Mouse (Mus musculus) forebrain, postnatal 0 days (tissue): Measurements from ENCODE around the gene Fbxo42. TPM values are rescaled to one million over a fixed set of nuclear protein-coding genes. Genes with fewer than 3 reads are reported as not detected.

ENCODE experiments used
- ATAC-seq: fragments of 200-750 bp; cut with Nextera tagmentation; 2 replicates; pipeline ENCODE4 v1.8.0; 2017; ENCODE audit warnings: mild to moderate bottlenecking, moderate library complexity
- DNase-seq: peaks from one replicate; pipeline ENCODE4 v3.0.0-alpha.2; 2015
- H3K27ac ChIP-seq: fragments of 300-500 bp; sonication (generic); 2 replicates; pipeline ENCODE4 v1.5.1; 2014; ENCODE audit warnings: low read depth, mild to moderate bottlenecking, antibody characterized with exemption, low read length, moderate library complexity, mixed read lengths
- H3K27me3 ChIP-seq: fragments of 300-500 bp; sonication (generic); 2 replicates; pipeline ENCODE4 v1.6.1; 2014; ENCODE audit warnings: mild to moderate bottlenecking, low read length, mixed read lengths; ENCODE audit not compliant: insufficient read depth
- H3K36me3 ChIP-seq: fragments of 300-500 bp; sonication (generic); 2 replicates; pipeline ENCODE4 v1.6.1; 2014; ENCODE audit warnings: mild to moderate bottlenecking, moderate library complexity; ENCODE audit not compliant: insufficient read depth
- H3K4me1 ChIP-seq: fragments of 300-500 bp; sonication (generic); 2 replicates; pipeline ENCODE4 v1.6.1; 2014; ENCODE audit warnings: antibody characterized with exemption; ENCODE audit not compliant: insufficient read depth
- H3K4me2 ChIP-seq: fragments of 300-500 bp; sonication (generic); 2 replicates; pipeline ENCODE4 v1.6.1; 2014; ENCODE audit warnings: low read depth, mild to moderate bottlenecking, moderate library complexity
- H3K4me3 ChIP-seq: fragments of 300-500 bp; sonication (generic); 2 replicates; pipeline ENCODE4 v1.5.1; 2014; ENCODE audit warnings: low read depth, low read length, mixed read lengths
- H3K9ac ChIP-seq: fragments of 300-500 bp; sonication (generic); 2 replicates; pipeline ENCODE4 v1.6.1; 2014; ENCODE audit warnings: mild to moderate bottlenecking
- H3K9me3 ChIP-seq: fragments of 300-500 bp; sonication (generic); 2 replicates; pipeline ENCODE4 v1.6.1; 2016; ENCODE audit warnings: low read length
- CTCF ChIP-seq: sonication (generic); IDR thresholded peaks from 2 replicates; pipeline ENCODE4 v1.5.1; 2016; ENCODE audit warnings: antibody characterized with exemption, control low read depth, low read depth
- WGBS: fragments of 180-500 bp; shearing (Covaris S2); extraction: QIAGEN DNeasy Blood & Tissue Kit; methylation state at CpG from one replicate; pipeline ENCODE4 v1.1.7; 2014; 5-methylcytosine and 5-hydroxymethylcytosine counted together
- polyA plus RNA-seq: library from polyadenylated mRNA; unstranded; fragments of >200 nt; fragmentation: Nextera tagmentation; extraction: Ambion mirVana; gene quantifications from 2 replicates; pipeline ENCODE4 v1.2.1, GENCODE M21; 2015
- total RNA-seq: library from RNA; depleted of rRNA; stranded (reverse); fragments of >200 nt; gene quantifications from 2 replicates; pipeline ENCODE4 v1.2.3, GENCODE M21; 2014

The Fbxo42 gene
- total and polyA plus RNA-seq, 2 experiments from 2014 or later, result 13.1 to 18.0 TPM

- DNase-seq (no peak), ATAC-seq (peak; percentile 34)
- Histone ChIP-seq H3K36me3 (peaks cover 42% of the 10 kb centered on the region), H3K27me3 (no peaks in the 10 kb centered on the region), H3K9ac (no peak overlapping the region), H3K4me1 (no peaks in the 10 kb centered on the region), H3K9me3 (no peaks in the 10 kb centered on the region), H3K4me2 (no peak overlapping the region), H3K4me3 (no peak overlapping the region), H3K27ac (peak overlapping the region; percentile 21; the same call in 1 of the 2 replicates)
- 77% methylated on average over 7 of the region's 7 CpGs for WGBS
- no peak for TF ChIP-seq CTCF
Observed at GRCm38 (mm10) chr4:141113831-141114230, 33.9 kb upstream of the Fbxo42 start.

GRCm38 (mm10) chr4:141114521-141114981 lies 33.2 kb upstream of the Fbxo42 start:
- TF ChIP-seq CTCF, result no peak
- no peaks in the 10 kb centered on the region for H3K9me3 ChIP-seq
- no peak overlapping the region for H3K4me2 ChIP-seq
- peaks cover 42% of the 10 kb centered on the region for H3K36me3 ChIP-seq
- H3K27ac ChIP-seq, result no peak overlapping the region
- H3K27me3 ChIP-seq, result no peaks in the 10 kb centered on the region
- H3K4me1 ChIP-seq, result no peaks in the 10 kb centered on the region
- 75% methylated on average over 6 of the region's 6 CpGs for WGBS
- ATAC-seq (peak; percentile 65), DNase-seq (no peak)
- no peak overlapping the region for H3K4me3 ChIP-seq
- no peak overlapping the region for H3K9ac ChIP-seq

GRCm38 (mm10) chr4:141115398-141115797 lies 32.3 kb upstream of the Fbxo42 start:
- 73% methylated on average over 8 of the region's 8 CpGs for WGBS
- no peak for ATAC-seq

GRCm38 (mm10) chr4:141118691-141119090 lies 29.0 kb upstream of the Fbxo42 start:
- H3K9ac ChIP-seq, result no peak overlapping the region
- peaks cover 38% of the 10 kb centered on the region for H3K36me3 ChIP-seq
- DNase-seq (no peak), ATAC-seq (no peak)
- no peak overlapping the region for H3K4me3 ChIP-seq
- H3K9me3 ChIP-seq, result no peaks in the 10 kb centered on the region
- no peak for TF ChIP-seq CTCF
- no peak overlapping the region for H3K27ac ChIP-seq
- H3K4me1 ChIP-seq, result no peaks in the 10 kb centered on the region
- no peak overlapping the region for H3K4me2 ChIP-seq
- H3K27me3 ChIP-seq, result no peaks in the 10 kb centered on the region
- 71% methylated on average over 4 of the region's 4 CpGs for WGBS

More at GRCm38 (mm10) chr4:141115398-141115797, 32.3 kb upstream of the Fbxo42 start:
- H3K27ac ChIP-seq, result no peak overlapping the region
- peaks cover 42% of the 10 kb centered on the region for H3K36me3 ChIP-seq
- DNase-seq, result no peak
- H3K4me1 ChIP-seq, result no peaks in the 10 kb centered on the region
- H3K4me3 ChIP-seq, result no peak overlapping the region
- no peak overlapping the region for H3K4me2 ChIP-seq
- H3K27me3 ChIP-seq, result no peaks in the 10 kb centered on the region
- no peaks in the 10 kb centered on the region for H3K9me3 ChIP-seq
- TF ChIP-seq CTCF, result no peak
- no peak overlapping the region for H3K9ac ChIP-seq

- 21% methylated on average over 11 of the region's 11 CpGs for WGBS
Observed at GRCm38 (mm10) chr4:141120700-141121099, 27.0 kb upstream of the Fbxo42 start.

GRCm38 (mm10) chr4:141122663-141123062 lies 25.1 kb upstream of the Fbxo42 start:
- no peak overlapping the region for H3K4me3 ChIP-seq
- ATAC-seq, result no peak
- TF ChIP-seq CTCF, result no peak
- no peak for DNase-seq
- no peaks in the 10 kb centered on the region for H3K9me3 ChIP-seq
- no peaks in the 10 kb centered on the region for H3K27me3 ChIP-seq
- WGBS, result 84% methylated on average over 7 of the region's 7 CpGs
- peaks cover 5% of the 10 kb centered on the region; the same call in 1 of the 2 replicates for H3K36me3 ChIP-seq
- no peaks in the 10 kb centered on the region for H3K4me1 ChIP-seq
- H3K4me2 ChIP-seq, result no peak overlapping the region
- no peak overlapping the region for H3K27ac ChIP-seq
- no peak overlapping the region for H3K9ac ChIP-seq

More at GRCm38 (mm10) chr4:141120700-141121099, 27.0 kb upstream of the Fbxo42 start:
- H3K27me3 ChIP-seq, result no peaks in the 10 kb centered on the region
- no peak overlapping the region for H3K9ac ChIP-seq
- DNase-seq (peak; percentile 78), ATAC-seq (peak; percentile 85)
- H3K9me3 ChIP-seq, result no peaks in the 10 kb centered on the region
- H3K4me3 ChIP-seq, result no peak overlapping the region
- H3K4me1 ChIP-seq, result no peaks in the 10 kb centered on the region
- no peak overlapping the region for H3K27ac ChIP-seq
- no peak overlapping the region for H3K4me2 ChIP-seq
- TF ChIP-seq CTCF, result peak; percentile 87
- H3K36me3 ChIP-seq, result peaks cover 24% of the 10 kb centered on the region

GRCm38 (mm10) chr4:141123065-141123464 lies 24.6 kb upstream of the Fbxo42 start:
- Histone ChIP-seq H3K9ac (no peak overlapping the region), H3K27me3 (no peaks in the 10 kb centered on the region), H3K4me2 (no peak overlapping the region), H3K4me3 (no peak overlapping the region), H3K9me3 (no peaks in the 10 kb centered on the region), H3K4me1 (no peaks in the 10 kb centered on the region), H3K36me3 (peaks cover under 1% of the 10 kb centered on the region; the same call in 1 of the 2 replicates), H3K27ac (no peak overlapping the region)
- no peak for DNase-seq
- WGBS, result 25% methylated on average over 1 of the region's 1 CpGs
- no peak for TF ChIP-seq CTCF
- ATAC-seq, result no peak
